Mouse (Mus musculus): ENCODE data around the gene 4933406M09Rik.
A peak's percentile ranks its signal among the peaks of the same experiment; 100 is the strongest.

The 4933406M09Rik gene

GRCm38 (mm10) chr1:134385666-134386065, at the start of gene 4933406M09Rik:
4933406M09Rik (plus strand) TSS chr1:134385940.
- no peak for DNase-seq (ENCODE audit: low read depth)

- peak; percentile 38 for DNase-seq (ENCODE audit: low read depth)
Observed at GRCm38 (mm10) chr1:134336958-134337710, 48.6 kb upstream of the 4933406M09Rik start.

GRCm38 (mm10) chr1:134339162-134339561, 46.6 kb upstream of the 4933406M09Rik start:
- no peak for DNase-seq (ENCODE audit: low read depth)

- peak; percentile 39 for DNase-seq (ENCODE audit: low read depth)
Observed at GRCm38 (mm10) chr1:134339757-134340619, 45.8 kb upstream of the 4933406M09Rik start.

GRCm38 (mm10) chr1:134341641-134342277, 44.0 kb upstream of the 4933406M09Rik start:
- no peak for DNase-seq (ENCODE audit: low read depth)

GRCm38 (mm10) chr1:134342278-134342664, 43.5 kb upstream of the 4933406M09Rik start:
- DNase-seq (ENCODE audit: low read depth), result no peak

GRCm38 (mm10) chr1:134342781-134343310, 42.9 kb upstream of the 4933406M09Rik start:
- DNase-seq (ENCODE audit: low read depth), result no peak

GRCm38 (mm10) chr1:134343567-134343966, 42.2 kb upstream of the 4933406M09Rik start:
- no peak for DNase-seq (ENCODE audit: low read depth)

- no peak for DNase-seq (ENCODE audit: low read depth)
Observed at GRCm38 (mm10) chr1:134344005-134344950, 41.5 kb upstream of the 4933406M09Rik start.

GRCm38 (mm10) chr1:134345075-134345474, 40.7 kb upstream of the 4933406M09Rik start:
- no peak for DNase-seq (ENCODE audit: low read depth)

- no peak for DNase-seq (ENCODE audit: low read depth)
Observed at GRCm38 (mm10) chr1:134347791-134348190, 37.9 kb upstream of the 4933406M09Rik start.

- DNase-seq (ENCODE audit: low read depth), result no peak
Observed at GRCm38 (mm10) chr1:134353326-134353725, 32.4 kb upstream of the 4933406M09Rik start.

GRCm38 (mm10) chr1:134357461-134357860, 28.3 kb upstream of the 4933406M09Rik start:
- no peak for DNase-seq (ENCODE audit: low read depth)

- DNase-seq (ENCODE audit: low read depth), result no peak
Observed at GRCm38 (mm10) chr1:134360656-134361055, 25.1 kb upstream of the 4933406M09Rik start.

- DNase-seq (ENCODE audit: low read depth), result peak; percentile 19
Observed at GRCm38 (mm10) chr1:134361195-134361856, 24.4 kb upstream of the 4933406M09Rik start.

GRCm38 (mm10) chr1:134361857-134362212, 23.9 kb upstream of the 4933406M09Rik start, which contains the start of gene Tmem183a:
Tmem183a (minus strand) TSS chr1:134361979.
- DNase-seq (ENCODE audit: low read depth), result peak; percentile 94

GRCm38 (mm10) chr1:134363194-134363593, 22.5 kb upstream of the 4933406M09Rik start:
- DNase-seq (ENCODE audit: low read depth), result no peak

GRCm38 (mm10) chr1:134365491-134365890, 20.2 kb upstream of the 4933406M09Rik start:
- DNase-seq (ENCODE audit: low read depth), result no peak

- peak; percentile 81 for DNase-seq (ENCODE audit: low read depth)
Observed at GRCm38 (mm10) chr1:134368777-134369337, 16.9 kb upstream of the 4933406M09Rik start.

- DNase-seq (ENCODE audit: low read depth), result no peak
Observed at GRCm38 (mm10) chr1:134374124-134374523, 11.6 kb upstream of the 4933406M09Rik start.

All from 416B (cell line).